Mouse (Mus musculus) hindbrain, postnatal 0 days (tissue): ENCODE results near the gene Ggct. TPM values are rescaled to one million over a fixed set of nuclear protein-coding genes. Genes with fewer than 3 reads are reported as not detected.

ENCODE experiments used
- ATAC-seq: fragments of 200-750 bp; cut with Nextera tagmentation; 2 replicates; pipeline ENCODE4 v1.8.0; 2017; ENCODE audit warnings: mild to moderate bottlenecking, moderate TSS enrichment, moderate library complexity
- DNase-seq: peaks from one replicate; pipeline ENCODE4 v3.0.0-alpha.2; 2015; ENCODE audit warnings: low spot score
- H3K27ac ChIP-seq: fragments of 300-500 bp; sonication (generic); 2 replicates; pipeline ENCODE4 v1.5.1; 2014; ENCODE audit warnings: mild to moderate bottlenecking
- H3K27me3 ChIP-seq: fragments of 300-500 bp; sonication (generic); 2 replicates; pipeline ENCODE4 v1.6.1; 2014; ENCODE audit warnings: low read length, mixed read lengths; ENCODE audit not compliant: insufficient read depth
- H3K36me3 ChIP-seq: fragments of 300-500 bp; sonication (generic); 2 replicates; pipeline ENCODE4 v1.6.1; 2014; ENCODE audit warnings: low read length, mixed read lengths; ENCODE audit not compliant: insufficient read depth
- H3K4me1 ChIP-seq: fragments of 300-500 bp; sonication (generic); 2 replicates; pipeline ENCODE4 v1.6.1; 2014; ENCODE audit warnings: antibody characterized with exemption, low read length, mixed read lengths; ENCODE audit not compliant: insufficient read depth
- H3K4me2 ChIP-seq: fragments of 300-500 bp; sonication (generic); 2 replicates; pipeline ENCODE4 v1.6.1; 2014; ENCODE audit warnings: low read depth, mild to moderate bottlenecking, low read length, moderate library complexity, mixed read lengths
- H3K4me3 ChIP-seq: fragments of 300-500 bp; sonication (generic); 2 replicates; pipeline ENCODE4 v1.5.1; 2014; ENCODE audit warnings: low read length
- H3K9ac ChIP-seq: fragments of 300-500 bp; sonication (generic); replicated peaks from 2 replicates; pipeline ENCODE4 v1.6.1; 2014; ENCODE audit warnings: mild to moderate bottlenecking, low read length, moderate library complexity, mixed read lengths
- H3K9me3 ChIP-seq: fragments of 300-500 bp; sonication (generic); 2 replicates; pipeline ENCODE4 v1.6.1; 2016; ENCODE audit warnings: low read length, mixed read lengths
- CTCF ChIP-seq: IDR thresholded peaks from 2 replicates; pipeline ENCODE4 v1.5.1; 2016; ENCODE audit warnings: antibody characterized with exemption, control low read depth, low read depth
- WGBS: fragments of 180-500 bp; shearing (Covaris S2); extraction: QIAGEN DNeasy Blood & Tissue Kit; methylation state at CpG from one replicate; pipeline ENCODE4 v1.1.7; 2014; 5-methylcytosine and 5-hydroxymethylcytosine counted together
- polyA plus RNA-seq: library from polyadenylated mRNA; unstranded; fragments of >200 nt; fragmentation: Nextera tagmentation; extraction: Ambion mirVana; gene quantifications from 2 replicates; pipeline ENCODE4 v1.2.1, GENCODE M21; 2015
- total RNA-seq: library from RNA; depleted of rRNA; stranded (reverse); fragments of >200 nt; gene quantifications from 2 replicates; pipeline ENCODE4 v1.2.3, GENCODE M21; 2014

Gene Ggct
- total and polyA plus RNA-seq, 2 experiments from 2014 or later, result 8.5 to 23.0 TPM

- H3K4me3 ChIP-seq, result no peak overlapping the region
- TF ChIP-seq CTCF, result no peak
Measured at GRCm38 (mm10) chr6:54943292-54943691, 49.5 kb downstream of the Ggct start.

DNA sequence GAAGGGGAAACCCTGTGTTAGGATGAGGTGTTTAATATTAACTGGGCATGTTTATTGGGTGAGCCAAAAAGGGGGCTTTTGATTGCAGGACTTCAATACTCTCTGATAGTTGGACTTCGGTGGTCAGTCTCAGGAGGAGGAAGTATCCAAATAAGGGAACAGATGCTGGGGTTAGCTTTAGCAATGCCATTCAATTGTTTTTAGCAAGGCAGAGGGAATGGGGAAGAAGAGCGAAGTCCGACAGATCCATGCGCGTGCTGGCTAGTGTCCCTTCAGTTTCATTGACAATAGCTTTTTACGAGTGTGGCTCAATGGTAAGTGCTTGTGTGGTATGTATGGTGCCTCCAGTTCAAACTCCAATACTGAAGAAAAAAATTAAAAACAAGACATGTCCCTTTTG is 51.6 kb downstream of the Ggct start:
- no peak overlapping the region for H3K4me2 ChIP-seq
- H3K9ac ChIP-seq, result no peak overlapping the region
- no peak for TF ChIP-seq CTCF
- no peak overlapping the region for H3K27ac ChIP-seq
- H3K36me3 ChIP-seq, result no peaks in the 10 kb centered on the region
- H3K27me3 ChIP-seq, result 0 out of 2 replicates have a peak, but pooled peaks cover 5% of the 10 kb centered on the region
- H3K9me3 ChIP-seq, result no peaks in the 10 kb centered on the region
- 95% methylated on average over 6 of the region's 6 CpGs for WGBS
- H3K4me3 ChIP-seq, result no peak overlapping the region
- no peak for ATAC-seq
- no peaks in the 10 kb centered on the region for H3K4me1 ChIP-seq
- no peak for DNase-seq

More at GRCm38 (mm10) chr6:54943292-54943691, 49.5 kb downstream of the Ggct start:
- 77% methylated on average over 16 of the region's 16 CpGs for WGBS
- no peak overlapping the region for H3K27ac ChIP-seq
- DNase-seq, result no peak
- no peaks in the 10 kb centered on the region for H3K36me3 ChIP-seq
- H3K4me1 ChIP-seq, result no peaks in the 10 kb centered on the region
- H3K9me3 ChIP-seq, result no peaks in the 10 kb centered on the region
- 0 out of 2 replicates have a peak, but pooled peaks cover 5% of the 10 kb centered on the region for H3K27me3 ChIP-seq
- H3K9ac ChIP-seq, result no peak overlapping the region
- no peak for ATAC-seq
- no peak overlapping the region for H3K4me2 ChIP-seq

GRCm38 (mm10) chr6:54940126-54940525 is 52.6 kb downstream of the Ggct start:
- ATAC-seq (no peak), DNase-seq (peak; percentile 37)
- H3K9ac ChIP-seq, result no peak overlapping the region
- H3K36me3 ChIP-seq, result no peaks in the 10 kb centered on the region
- no peaks in the 10 kb centered on the region for H3K4me1 ChIP-seq
- no peak overlapping the region for H3K4me2 ChIP-seq
- no peaks in the 10 kb centered on the region for H3K9me3 ChIP-seq
- no peak for TF ChIP-seq CTCF
- 0 out of 2 replicates have a peak, but pooled peaks cover 5% of the 10 kb centered on the region for H3K27me3 ChIP-seq
- no peak overlapping the region for H3K27ac ChIP-seq
- H3K4me3 ChIP-seq, result no peak overlapping the region
- WGBS, result 57% methylated on average over 7 of the region's 7 CpGs

DNA sequence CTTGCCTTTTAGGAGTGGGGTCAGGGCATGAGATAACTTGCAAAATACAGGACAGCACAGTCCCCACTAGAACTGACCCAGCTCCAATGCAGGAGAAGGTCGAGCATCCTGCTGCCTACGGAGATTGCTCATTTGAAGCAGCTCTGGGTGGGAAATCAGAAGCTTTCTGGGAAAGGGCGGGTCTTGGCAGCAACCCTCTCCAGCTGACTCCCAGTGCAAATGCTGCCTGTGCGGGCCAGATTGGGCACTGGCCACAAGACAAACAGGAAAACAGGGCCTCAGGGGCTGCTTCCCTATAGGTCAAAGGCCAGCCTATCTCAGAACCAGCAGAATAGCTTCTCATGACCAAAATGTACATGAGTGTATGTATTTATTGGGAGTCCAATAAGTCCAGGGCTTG is 53.1 kb downstream of the Ggct start:
- H3K4me1 ChIP-seq, result no peaks in the 10 kb centered on the region
- DNase-seq (no peak), ATAC-seq (no peak)
- no peaks in the 10 kb centered on the region for H3K36me3 ChIP-seq
- no peak overlapping the region for H3K27ac ChIP-seq
- no peak overlapping the region for H3K4me2 ChIP-seq
- no peak overlapping the region for H3K9ac ChIP-seq
- 0 out of 2 replicates have a peak, but pooled peaks cover 5% of the 10 kb centered on the region for H3K27me3 ChIP-seq
- 55% methylated on average over 4 of the region's 4 CpGs for WGBS
- TF ChIP-seq CTCF, result no peak
- no peak overlapping the region for H3K4me3 ChIP-seq
- H3K9me3 ChIP-seq, result no peaks in the 10 kb centered on the region

- no peak overlapping the region for H3K4me2 ChIP-seq
- ATAC-seq (no peak), DNase-seq (no peak)
- no peaks in the 10 kb centered on the region for H3K27me3 ChIP-seq
- 83% methylated on average over 2 of the region's 2 CpGs for WGBS
- no peaks in the 10 kb centered on the region for H3K9me3 ChIP-seq
- no peak overlapping the region for H3K9ac ChIP-seq
- H3K27ac ChIP-seq, result no peak overlapping the region
- no peaks in the 10 kb centered on the region for H3K4me1 ChIP-seq
- TF ChIP-seq CTCF, result no peak
- no peak overlapping the region for H3K4me3 ChIP-seq
- H3K36me3 ChIP-seq, result no peaks in the 10 kb centered on the region
Measured at GRCm38 (mm10) chr6:54936496-54936895, 56.3 kb downstream of the Ggct start.

- 80% methylated on average over 5 of the region's 5 CpGs for WGBS
- H3K9me3 ChIP-seq, result no peaks in the 10 kb centered on the region
Measured at GRCm38 (mm10) chr6:54934930-54935329, 57.8 kb downstream of the Ggct start.

GRCm38 (mm10) chr6:54934313-54934712 is 58.4 kb downstream of the Ggct start:
- H3K4me1 ChIP-seq, result no peaks in the 10 kb centered on the region
- H3K36me3 ChIP-seq, result no peaks in the 10 kb centered on the region
- no peak for TF ChIP-seq CTCF
- ATAC-seq, result no peak
- no peaks in the 10 kb centered on the region for H3K9me3 ChIP-seq
- no peak for DNase-seq
- no peak overlapping the region for H3K9ac ChIP-seq
- H3K27me3 ChIP-seq, result no peaks in the 10 kb centered on the region
- 91% methylated on average over 8 of the region's 8 CpGs for WGBS
- no peak overlapping the region for H3K4me3 ChIP-seq
- H3K4me2 ChIP-seq, result no peak overlapping the region
- H3K27ac ChIP-seq, result no peak overlapping the region

More at GRCm38 (mm10) chr6:54934930-54935329, 57.8 kb downstream of the Ggct start:
- Histone ChIP-seq H3K9ac (no peak overlapping the region), H3K27ac (no peak overlapping the region), H3K4me2 (no peak overlapping the region), H3K4me1 (no peaks in the 10 kb centered on the region), H3K4me3 (no peak overlapping the region), H3K27me3 (no peaks in the 10 kb centered on the region), H3K36me3 (no peaks in the 10 kb centered on the region)
- no peak for TF ChIP-seq CTCF
- DNase-seq (no peak), ATAC-seq (no peak)
